Mouse (Mus musculus) liver, embryonic 12.5 days (tissue): ENCODE measurements at regions not wholly inside any gene's neighbourhood (a gene's known extent, or its start where the extent isn't known, plus 50 kb on each side); places are given as distances from the start of the nearest gene placed in this dataset.

Experiments used
- ATAC-seq: fragments of 200-750 bp; cut with Nextera tagmentation; 2 replicates; pipeline ENCODE4 v1.8.0; 2017; ENCODE audit warnings: moderate number of reproducible peaks, mild to moderate bottlenecking, moderate library complexity
- H3K27ac ChIP-seq: fragments of 300-500 bp; sonication (generic); 2 replicates; pipeline ENCODE4 v1.5.1; 2016; ENCODE audit warnings: mild to moderate bottlenecking
- H3K27me3 ChIP-seq: fragments of 300-500 bp; sonication (generic); replicated peaks from 2 replicates; pipeline ENCODE4 v1.6.1; 2016; ENCODE audit warnings: mild to moderate bottlenecking, moderate library complexity
- H3K36me3 ChIP-seq: fragments of 300-500 bp; sonication (generic); 2 replicates; pipeline ENCODE4 v1.6.1; 2016; ENCODE audit warnings: mild to moderate bottlenecking, moderate library complexity
- H3K4me1 ChIP-seq: fragments of 300-500 bp; sonication (generic); 2 replicates; pipeline ENCODE4 v1.6.1; 2016
- H3K4me2 ChIP-seq: fragments of 300-500 bp; sonication (generic); 2 replicates; pipeline ENCODE4 v1.6.1; 2016; ENCODE audit warnings: mild to moderate bottlenecking, moderate library complexity
- H3K4me3 ChIP-seq: fragments of 300-500 bp; sonication (generic); 2 replicates; pipeline ENCODE4 v1.5.1; 2016; ENCODE audit warnings: mild to moderate bottlenecking, moderate library complexity
- H3K9ac ChIP-seq: fragments of 300-500 bp; sonication (generic); 2 replicates; pipeline ENCODE4 v1.6.1; 2016; ENCODE audit warnings: mild to moderate bottlenecking, moderate library complexity
- H3K9me3 ChIP-seq: fragments of 300-500 bp; sonication (generic); replicated peaks from 2 replicates; pipeline ENCODE4 v1.6.1; 2016; ENCODE audit warnings: mild to moderate bottlenecking, moderate library complexity
- WGBS: fragments of 180-500 bp; shearing (Covaris S2); methylation state at CpG from one replicate; pipeline ENCODE4 v1.1.7; 2016; ENCODE audit not compliant: insufficient replicate concordance; 5-methylcytosine and 5-hydroxymethylcytosine counted together

DNA sequence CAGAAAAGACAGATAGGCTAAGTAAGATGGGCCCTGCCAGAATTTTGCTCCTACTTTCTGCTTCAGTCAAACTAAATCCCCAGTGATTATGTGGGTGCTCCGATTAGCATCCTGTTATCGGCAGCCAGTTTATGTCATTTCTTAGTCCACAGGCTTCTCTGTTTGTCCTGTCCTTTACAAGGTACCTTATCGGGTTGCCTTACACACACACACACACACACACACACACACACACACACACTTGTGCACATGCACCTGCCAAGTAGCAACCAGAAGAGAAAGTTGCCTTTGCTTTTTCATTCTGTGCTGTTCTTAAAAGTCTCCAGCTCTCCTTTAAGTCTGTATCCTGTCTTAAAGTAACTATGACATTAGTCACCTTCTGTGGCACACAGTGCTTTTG is 235.8 kb upstream of the Ankrd55 start:
- WGBS, result 73% methylated on average over 3 of the region's 3 CpGs
- H3K27ac ChIP-seq, result no peak overlapping the region
- H3K27me3 ChIP-seq, result peaks cover 15% of the 10 kb centered on the region
- no peaks in the 10 kb centered on the region for H3K9me3 ChIP-seq
- H3K4me3 ChIP-seq, result no peak overlapping the region
- H3K4me2 ChIP-seq, result no peak overlapping the region
- ATAC-seq, result no peak
- H3K36me3 ChIP-seq, result no peaks in the 10 kb centered on the region
- H3K4me1 ChIP-seq, result peaks cover 14% of the 10 kb centered on the region
- no peak overlapping the region for H3K9ac ChIP-seq

GRCm38 (mm10) chr13:112054879-112055371 is 233.3 kb upstream of the Ankrd55 start:
- Histone ChIP-seq H3K4me1 (peaks cover 16% of the 10 kb centered on the region), H3K36me3 (no peaks in the 10 kb centered on the region), H3K9me3 (no peaks in the 10 kb centered on the region), H3K27ac (no peak overlapping the region), H3K4me3 (no peak overlapping the region), H3K4me2 (no peak overlapping the region), H3K27me3 (peaks cover 7% of the 10 kb centered on the region), H3K9ac (no peak overlapping the region)
- WGBS, result 81% methylated on average over 6 of the region's 6 CpGs
- ATAC-seq, result no peak

- H3K4me1 ChIP-seq, result peaks cover 16% of the 10 kb centered on the region
- no peak for ATAC-seq
- H3K9ac ChIP-seq, result no peak overlapping the region
- no peak overlapping the region for H3K27ac ChIP-seq
- peaks cover 10% of the 10 kb centered on the region for H3K27me3 ChIP-seq
- H3K9me3 ChIP-seq, result no peaks in the 10 kb centered on the region
- 72% methylated on average over 11 of the region's 11 CpGs for WGBS
- no peaks in the 10 kb centered on the region for H3K36me3 ChIP-seq
- H3K4me2 ChIP-seq, result no peak overlapping the region
- no peak overlapping the region for H3K4me3 ChIP-seq
Observed at GRCm38 (mm10) chr13:112058218-112058617, 230.0 kb upstream of the Ankrd55 start.

GRCm38 (mm10) chr13:112058771-112059170 is 229.5 kb upstream of the Ankrd55 start:
- 0 out of 2 replicates have a peak, but pooled peaks have one; percentile 9 for ATAC-seq
- 68% methylated on average over 6 of the region's 6 CpGs for WGBS
- no peak overlapping the region for H3K9ac ChIP-seq
- H3K36me3 ChIP-seq, result no peaks in the 10 kb centered on the region
- no peak overlapping the region for H3K4me2 ChIP-seq
- H3K4me3 ChIP-seq, result no peak overlapping the region
- H3K4me1 ChIP-seq, result peaks cover 21% of the 10 kb centered on the region
- H3K27me3 ChIP-seq, result peaks cover 16% of the 10 kb centered on the region
- no peak overlapping the region for H3K27ac ChIP-seq
- H3K9me3 ChIP-seq, result no peaks in the 10 kb centered on the region

- H3K4me2 ChIP-seq, result no peak overlapping the region
- peaks cover 46% of the 10 kb centered on the region for H3K27me3 ChIP-seq
Observed at GRCm38 (mm10) chr13:112062024-112062423, 226.2 kb upstream of the Ankrd55 start.

GRCm38 (mm10) chr13:112063409-112064111 is 224.7 kb upstream of the Ankrd55 start:
- H3K9me3 ChIP-seq, result no peaks in the 10 kb centered on the region
- H3K4me1 ChIP-seq, result peaks cover 15% of the 10 kb centered on the region
- ATAC-seq, result no peak
- no peak overlapping the region for H3K4me2 ChIP-seq
- H3K36me3 ChIP-seq, result no peaks in the 10 kb centered on the region
- no peak overlapping the region for H3K27ac ChIP-seq
- no peak overlapping the region for H3K4me3 ChIP-seq
- WGBS, result 21% methylated on average over 11 of the region's 11 CpGs
- peaks cover 46% of the 10 kb centered on the region for H3K27me3 ChIP-seq
- H3K9ac ChIP-seq, result no peak overlapping the region

More at GRCm38 (mm10) chr13:112062024-112062423, 226.2 kb upstream of the Ankrd55 start:
- Histone ChIP-seq H3K27ac (no peak overlapping the region), H3K36me3 (no peaks in the 10 kb centered on the region), H3K4me3 (no peak overlapping the region), H3K9ac (no peak overlapping the region), H3K9me3 (no peaks in the 10 kb centered on the region), H3K4me1 (peaks cover 23% of the 10 kb centered on the region)
- ATAC-seq, result no peak
- 61% methylated on average over 8 of the region's 8 CpGs for WGBS

DNA sequence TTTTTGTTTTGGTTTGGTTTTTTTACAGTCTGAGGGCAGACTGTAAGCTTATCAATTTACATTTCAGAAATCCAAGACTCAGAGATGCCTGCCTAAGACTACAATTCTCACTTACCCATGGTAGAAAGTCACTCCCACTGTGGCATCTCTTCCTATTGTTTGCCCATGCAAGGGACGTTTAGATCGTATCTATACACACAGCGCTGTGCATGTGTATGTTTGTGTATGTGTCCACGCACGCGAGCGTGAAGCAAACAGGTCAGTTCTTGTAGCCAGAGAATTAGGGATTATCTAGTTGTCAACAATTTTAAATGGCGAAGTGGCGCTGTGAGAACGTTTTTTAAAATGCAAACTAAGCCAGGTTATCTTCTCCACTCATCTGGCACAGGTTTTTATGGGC is 223.6 kb upstream of the Ankrd55 start:
- Histone ChIP-seq H3K27ac (no peak overlapping the region), H3K4me2 (no peak overlapping the region), H3K9me3 (no peaks in the 10 kb centered on the region), H3K4me3 (no peak overlapping the region), H3K36me3 (no peaks in the 10 kb centered on the region), H3K4me1 (peaks cover 7% of the 10 kb centered on the region; the same call in 1 of the 2 replicates), H3K27me3 (peaks cover 56% of the 10 kb centered on the region), H3K9ac (no peak overlapping the region)
- ATAC-seq, result no peak
- 72% methylated on average over 10 of the region's 10 CpGs for WGBS

DNA sequence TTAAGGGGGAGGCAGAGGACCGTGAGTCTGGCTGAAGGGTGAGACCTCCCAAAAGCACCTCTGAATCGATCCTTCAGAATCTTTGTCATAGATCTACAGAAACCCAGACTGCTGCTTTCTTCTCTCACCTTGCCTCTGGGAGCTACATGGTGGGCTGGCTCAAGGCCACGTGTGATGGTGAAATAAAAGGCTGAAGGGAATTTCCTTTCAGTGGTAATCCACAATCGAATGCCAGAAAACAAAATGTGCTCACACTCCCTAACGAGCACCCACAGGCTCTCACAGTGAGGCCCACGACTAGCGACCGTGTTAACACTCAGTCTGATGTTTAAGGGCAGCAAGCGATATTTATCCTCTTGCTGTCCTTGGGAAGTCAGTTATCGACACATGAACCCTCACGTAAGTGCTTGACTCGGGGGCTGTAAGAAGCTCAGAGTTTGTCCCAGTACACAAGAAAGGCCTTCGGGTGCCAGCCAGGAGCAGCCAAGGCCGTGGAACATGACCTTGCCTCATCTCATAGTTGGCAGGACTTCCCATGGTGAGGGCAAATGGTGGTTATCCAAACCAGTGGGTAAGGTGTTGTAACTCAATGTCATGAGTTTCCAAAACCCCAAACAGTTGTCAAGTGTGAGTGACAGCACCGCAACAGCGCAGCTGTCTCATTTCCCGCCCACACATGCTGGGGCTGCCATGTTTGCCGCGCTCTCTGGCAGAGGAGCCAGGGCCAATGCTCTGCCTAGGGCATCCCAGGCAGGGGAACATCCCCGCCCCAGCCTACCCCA is 221.0 kb upstream of the Ankrd55 start:
- Histone ChIP-seq H3K27me3 (peaks cover 58% of the 10 kb centered on the region), H3K27ac (no peak overlapping the region), H3K4me1 (peaks cover 28% of the 10 kb centered on the region), H3K4me2 (no peak overlapping the region), H3K9ac (no peak overlapping the region), H3K9me3 (no peaks in the 10 kb centered on the region), H3K36me3 (no peaks in the 10 kb centered on the region), H3K4me3 (no peak overlapping the region)
- WGBS, result 75% methylated on average over 20 of the region's 20 CpGs
- ATAC-seq, result no peak

DNA sequence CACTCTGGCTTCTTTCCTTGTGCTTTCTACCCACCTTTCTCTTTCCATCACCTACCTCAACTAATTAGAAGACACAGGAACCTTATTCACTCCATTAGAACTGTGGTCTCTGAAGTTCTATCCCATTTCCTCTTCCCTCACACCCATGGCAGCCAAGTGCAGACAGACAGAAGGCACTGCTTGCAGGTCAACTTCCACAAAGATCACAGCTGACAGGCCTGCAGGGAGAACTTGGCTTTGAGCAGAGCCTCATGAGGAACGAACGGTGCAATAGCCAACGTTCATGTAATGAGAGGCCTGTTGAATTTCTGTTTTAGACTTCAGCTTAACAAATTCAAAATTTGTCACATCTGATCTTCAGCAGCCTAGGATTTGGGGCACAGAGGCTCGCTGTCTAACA is 217.5 kb upstream of the Ankrd55 start:
- no peaks in the 10 kb centered on the region for H3K36me3 ChIP-seq
- whole genome bisulfite sequencing, result 58% methylated on average over 4 of the region's 4 CpGs
- no peak overlapping the region for H3K4me3 ChIP-seq
- H3K27me3 ChIP-seq, result peaks cover 31% of the 10 kb centered on the region; the same call in 1 of the 2 replicates
- H3K4me2 ChIP-seq, result no peak overlapping the region
- H3K27ac ChIP-seq, result no peak overlapping the region
- no peak for ATAC-seq
- H3K9ac ChIP-seq, result no peak overlapping the region
- no peaks in the 10 kb centered on the region for H3K9me3 ChIP-seq
- H3K4me1 ChIP-seq, result peaks cover 55% of the 10 kb centered on the region

DNA sequence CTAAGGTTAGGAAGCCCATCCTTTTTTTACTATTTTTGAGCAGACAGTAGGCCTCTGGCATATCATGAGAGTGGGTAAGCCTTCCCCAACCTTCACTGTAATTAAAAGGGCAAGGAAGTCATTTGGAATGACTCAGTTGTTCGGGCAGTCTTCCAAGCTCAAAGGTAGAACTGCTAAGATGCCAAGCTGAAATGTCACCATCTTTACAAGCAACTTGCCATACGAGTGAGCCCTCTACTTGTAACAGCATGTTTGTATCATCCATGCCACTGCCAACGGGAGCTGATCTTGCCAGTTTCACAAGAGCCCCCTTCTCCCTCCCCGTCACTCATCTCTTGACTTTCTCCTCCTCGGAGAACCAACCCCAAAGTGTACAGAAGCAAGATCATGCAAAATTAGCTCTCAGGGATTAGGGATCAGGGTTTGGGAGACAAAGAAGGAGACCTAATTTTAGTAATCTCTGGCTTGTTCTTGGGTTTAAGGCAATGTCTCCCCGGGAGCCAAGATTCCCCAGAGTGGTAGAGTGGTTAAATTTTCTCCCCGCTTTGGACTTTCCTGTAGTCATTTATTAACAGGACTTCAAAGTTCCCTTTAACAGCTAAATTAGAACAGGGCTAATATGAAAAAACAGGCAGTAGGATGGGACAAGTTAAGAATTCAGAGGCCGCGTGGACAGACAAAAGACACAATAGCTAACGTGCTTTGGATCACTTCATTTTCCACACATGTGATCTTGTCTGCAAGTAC is 216.9 kb upstream of the Ankrd55 start:
- H3K4me2 ChIP-seq, result no peak overlapping the region
- no peak for ATAC-seq
- H3K27ac ChIP-seq, result no peak overlapping the region
- H3K4me3 ChIP-seq, result no peak overlapping the region
- H3K4me1 ChIP-seq, result peaks cover 61% of the 10 kb centered on the region
- WGBS, result 82% methylated on average over 10 of the region's 10 CpGs
- no peaks in the 10 kb centered on the region for H3K9me3 ChIP-seq
- H3K36me3 ChIP-seq, result no peaks in the 10 kb centered on the region
- H3K9ac ChIP-seq, result no peak overlapping the region
- H3K27me3 ChIP-seq, result peaks cover 31% of the 10 kb centered on the region; the same call in 1 of the 2 replicates

DNA sequence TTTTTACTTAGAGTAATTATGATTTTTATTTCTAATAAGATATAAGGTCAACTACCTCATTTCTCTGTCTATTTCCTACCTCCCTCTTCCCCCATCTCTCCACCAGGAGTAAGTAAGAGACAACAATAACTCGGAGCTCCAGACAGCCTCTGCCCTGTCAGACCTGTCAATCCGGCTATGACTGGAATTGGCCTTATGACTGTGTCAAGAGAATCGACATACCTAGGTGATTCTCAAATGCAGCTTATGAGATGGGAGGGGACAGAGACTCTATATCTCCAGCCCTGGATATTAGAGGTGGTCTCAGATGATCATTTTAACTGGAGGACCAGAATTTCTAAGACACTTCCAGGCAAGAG is 216.3 kb upstream of the Ankrd55 start:
- H3K27me3 ChIP-seq, result peaks cover 28% of the 10 kb centered on the region; the same call in 1 of the 2 replicates
- ATAC-seq, result no peak
- 74% methylated on average over 3 of the region's 3 CpGs for WGBS
- no peak overlapping the region for H3K4me2 ChIP-seq
- peaks cover 63% of the 10 kb centered on the region for H3K4me1 ChIP-seq
- H3K9ac ChIP-seq, result no peak overlapping the region
- no peaks in the 10 kb centered on the region for H3K9me3 ChIP-seq
- no peaks in the 10 kb centered on the region for H3K36me3 ChIP-seq
- H3K4me3 ChIP-seq, result no peak overlapping the region
- no peak overlapping the region for H3K27ac ChIP-seq
